ENCODE assay signal across 10 mouse cellular contexts in genomic region chr15:83634076-83634475, GRCm38 (mm10). TPM values are rescaled to one million over a fixed set of nuclear protein-coding genes. Genes with fewer than 3 reads are reported as not detected.
DNase-seq lines count a peak whose midpoint lies in the region; ATAC-seq and TF ChIP-seq lines count a peak whose summit lies in the region.
"Had no signal": no experiment of that assay in that cellular context is flagged by ENCODE, and none has a peak within 500 bp of the region (broad histone marks: within the 10 kb centered on the region; RNA-seq: fewer than 3 reads in every experiment).

No protein-coding gene starts in this region.

- no peak overlapping the region for H3K27ac ChIP-seq in hindbrain, embryonic 14.5 days
- H3K27ac ChIP-seq in hindbrain, embryonic 16.5 days (ENCODE audit: low read depth, low read length), result no peak overlapping the region
- no peak overlapping the region for H3K27ac ChIP-seq in midbrain, embryonic 14.5 days (replicated peaks; ENCODE audit: low read depth, low read length)
- H3K27ac ChIP-seq in midbrain, embryonic 13.5 days, result no peak overlapping the region
- no peak overlapping the region for H3K27ac ChIP-seq in small intestine, adult 2 months (ENCODE audit: insufficient read depth, low read depth, low read length)
- H3K27ac ChIP-seq: forebrain, embryonic 10.5 days; neural tube, embryonic 15.5 days had no signal

- no peaks in the 10 kb centered on the region for H3K4me1 ChIP-seq in hindbrain, embryonic 14.5 days (replicated peaks; ENCODE audit: control insufficient read depth, insufficient read depth, low read length)
- no peaks in the 10 kb centered on the region for H3K4me1 ChIP-seq in hindbrain, embryonic 16.5 days (ENCODE audit: control insufficient read depth, insufficient read depth, low read depth, low read length)
- no peaks in the 10 kb centered on the region for H3K4me1 ChIP-seq in midbrain, embryonic 14.5 days (ENCODE audit: control insufficient read depth, insufficient read depth, low read length)
- no peaks in the 10 kb centered on the region for H3K4me1 ChIP-seq in midbrain, embryonic 13.5 days (replicated peaks)
- no peaks in the 10 kb centered on the region; the same call in 1 of the 2 replicates for H3K4me1 ChIP-seq in small intestine, adult 2 months (ENCODE audit: control insufficient read depth, insufficient read depth, insufficient read length, low read length)
- H3K4me1 ChIP-seq: neural tube, embryonic 15.5 days had no signal

- no peak overlapping the region for H3K4me2 ChIP-seq in hindbrain, embryonic 14.5 days (replicated peaks)
- no peak overlapping the region for H3K4me2 ChIP-seq in hindbrain, embryonic 16.5 days (ENCODE audit: low read length)
- no peak overlapping the region for H3K4me2 ChIP-seq in midbrain, embryonic 14.5 days (ENCODE audit: low read length)
- no peak overlapping the region for H3K4me2 ChIP-seq in midbrain, embryonic 13.5 days (replicated peaks)
- H3K4me2 ChIP-seq: neural tube, embryonic 15.5 days had no signal

- DNase-seq in hindbrain, embryonic 14.5 days (ENCODE audit: low spot score), result peak; percentile 46
- peak; percentile 62 for DNase-seq in midbrain, embryonic 14.5 days
- DNase-seq in adipocyte (ENCODE audit: low spot score), result peak; percentile 5
- DNase-seq in thymus, postnatal 10 days (ENCODE audit: low spot score in 2 of 2), result no peak
- DNase-seq: cerebellum, adult 11 months had no signal

- H3K36me3 ChIP-seq in hindbrain, embryonic 14.5 days (replicated peaks; ENCODE audit: control insufficient read depth, insufficient read depth), result no peaks in the 10 kb centered on the region
- no peaks in the 10 kb centered on the region for H3K36me3 ChIP-seq in hindbrain, embryonic 16.5 days (ENCODE audit: control insufficient read depth, insufficient read depth, low read length)
- H3K36me3 ChIP-seq in midbrain, embryonic 14.5 days (ENCODE audit: control insufficient read depth, insufficient read depth, low read length), result peaks cover 9% of the 10 kb centered on the region; the same call in 1 of the 2 replicates
- H3K36me3 ChIP-seq in midbrain, embryonic 13.5 days, result peaks cover 26% of the 10 kb centered on the region
- H3K36me3 ChIP-seq in small intestine, adult 2 months (ENCODE audit: control insufficient read depth, insufficient read depth, low read length), result no peaks in the 10 kb centered on the region
- H3K36me3 ChIP-seq: neural tube, embryonic 15.5 days had no signal

- H3K9me3 ChIP-seq in hindbrain, embryonic 14.5 days (ENCODE audit: control insufficient read depth, low read length), result no peaks in the 10 kb centered on the region
- H3K9me3 ChIP-seq in hindbrain, embryonic 16.5 days (ENCODE audit: control insufficient read depth, low read length), result no peaks in the 10 kb centered on the region; the same call in 1 of the 2 replicates
- no peaks in the 10 kb centered on the region for H3K9me3 ChIP-seq in midbrain, embryonic 14.5 days (ENCODE audit: control insufficient read depth, low read length)
- peaks cover 5% of the 10 kb centered on the region; the same call in 1 of the 2 replicates for H3K9me3 ChIP-seq in midbrain, embryonic 13.5 days
- H3K9me3 ChIP-seq: neural tube, embryonic 15.5 days had no signal

- TF ChIP-seq POLR2A in small intestine, adult 2 months (IDR thresholded peaks at IDR 0.05; ENCODE audit: low read depth, low read length), result no peak

- WGBS in hindbrain, embryonic 14.5 days, result 13% methylated on average over 1 of the region's 1 CpGs
- WGBS in hindbrain, embryonic 16.5 days, result 5% methylated on average over 1 of the region's 1 CpGs
- 8% methylated on average over 1 of the region's 1 CpGs for WGBS in midbrain, embryonic 14.5 days
- WGBS in midbrain, embryonic 13.5 days, result 14% methylated on average over 1 of the region's 1 CpGs
- 10% methylated on average over 1 of the region's 1 CpGs for WGBS in small intestine, adult 2 months

- no peak for ATAC-seq in hindbrain, embryonic 14.5 days (ENCODE audit: low FRiP score)
- no peak for ATAC-seq in hindbrain, embryonic 16.5 days
- ATAC-seq in midbrain, embryonic 14.5 days (ENCODE audit: low FRiP score, low TSS enrichment), result no peak
- no peak for ATAC-seq in midbrain, embryonic 13.5 days

- H3K9ac ChIP-seq in hindbrain, embryonic 14.5 days, result no peak overlapping the region
- H3K9ac ChIP-seq in hindbrain, embryonic 16.5 days (ENCODE audit: low read depth, low read length), result no peak overlapping the region
- no peak overlapping the region for H3K9ac ChIP-seq in midbrain, embryonic 14.5 days (replicated peaks; ENCODE audit: low read length)
- no peak overlapping the region for H3K9ac ChIP-seq in midbrain, embryonic 13.5 days (replicated peaks)
- H3K9ac ChIP-seq: neural tube, embryonic 15.5 days had no signal

- H3K4me3 ChIP-seq in hindbrain, embryonic 14.5 days (replicated peaks; ENCODE audit: low read length), result no peak overlapping the region
- H3K4me3 ChIP-seq in hindbrain, embryonic 16.5 days (ENCODE audit: low read length), result no peak overlapping the region
- no peak overlapping the region for H3K4me3 ChIP-seq in midbrain, embryonic 14.5 days (replicated peaks; ENCODE audit: low read depth, low read length)
- H3K4me3 ChIP-seq in midbrain, embryonic 13.5 days (replicated peaks), result no peak overlapping the region
- no peak overlapping the region for H3K4me3 ChIP-seq in small intestine, adult 2 months (ENCODE audit: low read depth, low read length)
- H3K4me3 ChIP-seq: forebrain, embryonic 10.5 days; neural tube, embryonic 15.5 days had no signal

- peak; percentile 15; the same call in 1 of the 2 replicates for TF ChIP-seq CTCF in small intestine, adult 2 months (IDR thresholded peaks at IDR 0.05; ENCODE audit: extremely low read depth, insufficient read length, insufficient replicate concordance, low read depth, low read length)

- no peaks in the 10 kb centered on the region for H3K27me3 ChIP-seq in hindbrain, embryonic 14.5 days (ENCODE audit: control insufficient read depth, insufficient read depth, low read length)
- no peaks in the 10 kb centered on the region for H3K27me3 ChIP-seq in hindbrain, embryonic 16.5 days (replicated peaks; ENCODE audit: control insufficient read depth, insufficient read depth, low read length)
- no peaks in the 10 kb centered on the region for H3K27me3 ChIP-seq in midbrain, embryonic 14.5 days (ENCODE audit: control insufficient read depth, insufficient read depth, low read length)
- no peaks in the 10 kb centered on the region for H3K27me3 ChIP-seq in midbrain, embryonic 13.5 days
- H3K27me3 ChIP-seq in small intestine, adult 2 months (ENCODE audit: control insufficient read depth, insufficient read depth, low read length), result no peaks in the 10 kb centered on the region
- H3K27me3 ChIP-seq: neural tube, embryonic 15.5 days had no signal

RNA-seq across cellular contexts. Expression of gene Ttll12, which starts 39.1 kb away (rescaled TPM):
- 43.1 and 44.4 TPM in 2 replicates for polyA plus RNA-seq in hindbrain, embryonic 14.5 days (2014; fragmentation: Nextera tagmentation; extraction: Ambion mirVana)
- 42.6 and 49.6 TPM in 2 replicates for polyA plus RNA-seq in hindbrain, embryonic 16.5 days (2015; fragmentation: Nextera tagmentation; extraction: Ambion mirVana)
- 47.2 and 50.7 TPM in 2 replicates for polyA plus RNA-seq in midbrain, embryonic 14.5 days (2014; fragmentation: Nextera tagmentation; extraction: Ambion mirVana)
- 47.7 and 48.0 TPM in 2 replicates for polyA plus RNA-seq in midbrain, embryonic 13.5 days (2015; fragmentation: Nextera tagmentation; extraction: Ambion mirVana)
- 12.9 and 17.5 TPM in 2 replicates for polyA plus RNA-seq in small intestine, adult 2 months (2012; rRNA removed)

Comparison
In these comparisons a context has a peak if more than half of its experiments do, and no peak if none do; other contexts are left out.
1. DNase-seq: peak in hindbrain, embryonic 14.5 days (single experiment), midbrain, embryonic 14.5 days (single experiment) and adipocyte (single experiment); none in thymus, postnatal 10 days (0 of 2).